Mouse (Mus musculus) adrenal gland, adult 8-10 months (tissue): ENCODE measurements around the gene Rprd2. TPM values are rescaled to one million over a fixed set of nuclear protein-coding genes. Genes with fewer than 3 reads are reported as not detected.
"Not testable (repeated sequence)": the region's sequence is repeated elsewhere in the genome, so short reads cannot be mapped to it uniquely, and the experiment has no call there.

Experiments used
- DNase-seq: peaks from one replicate; pipeline ENCODE4 v3.0.0; 2022
- total RNA-seq, 4 experiments: library from RNA; stranded (reverse); gene quantifications; 2 replicates each; pipeline ENCODE4 v1.2.4; 2022

Gene Rprd2
- total RNA-seq = 10 to 100 TPM; 57.2 to 70.5 (median 57.7) TPM

GRCm38 (mm10) chr3:95818571-95819288 lies at the start of gene Rprd2:
Gene Rprd2 (minus strand): TSS chr3:95818863.
- DNase-seq = peak; percentile 63

GRCm38 (mm10) chr3:95867408-95867807 lies 48.7 kb upstream of the Rprd2 start:
- no peak for DNase-seq

- DNase-seq = no peak
Measured at GRCm38 (mm10) chr3:95866071-95866470, 47.4 kb upstream of the Rprd2 start.

- no peak for DNase-seq
Measured at GRCm38 (mm10) chr3:95865571-95865970, 46.9 kb upstream of the Rprd2 start.

GRCm38 (mm10) chr3:95865050-95865449 lies 46.4 kb upstream of the Rprd2 start:
- DNase-seq = no peak

- no peak for DNase-seq
Measured at GRCm38 (mm10) chr3:95863578-95863977, 44.9 kb upstream of the Rprd2 start.

- peak; percentile 48 for DNase-seq
Measured at GRCm38 (mm10) chr3:95861796-95862195, 43.1 kb upstream of the Rprd2 start.

- no peak for DNase-seq
Measured at GRCm38 (mm10) chr3:95861216-95861615, 42.6 kb upstream of the Rprd2 start.

GRCm38 (mm10) chr3:95860323-95860722 lies 41.7 kb upstream of the Rprd2 start:
- no peak for DNase-seq

- not testable (repeated sequence) for DNase-seq
Measured at GRCm38 (mm10) chr3:95858278-95858677, 39.6 kb upstream of the Rprd2 start.

- not testable (repeated sequence) for DNase-seq
Measured at GRCm38 (mm10) chr3:95857050-95857449, 38.4 kb upstream of the Rprd2 start.

- no peak for DNase-seq
Measured at GRCm38 (mm10) chr3:95856115-95856514, 37.5 kb upstream of the Rprd2 start.

GRCm38 (mm10) chr3:95855502-95856089 lies 36.9 kb upstream of the Rprd2 start, which contains the start of gene Prpf3:
Gene Prpf3 (minus strand): TSS chr3:95855885.
- DNase-seq = peak; percentile 92

GRCm38 (mm10) chr3:95851317-95851716 lies 32.7 kb upstream of the Rprd2 start:
- no peak for DNase-seq

- DNase-seq = no peak
Measured at GRCm38 (mm10) chr3:95850611-95851010, 31.9 kb upstream of the Rprd2 start.

GRCm38 (mm10) chr3:95842503-95843214 lies 24.0 kb upstream of the Rprd2 start:
- DNase-seq = no peak

- DNase-seq = no peak
Measured at GRCm38 (mm10) chr3:95839250-95839649, 20.6 kb upstream of the Rprd2 start.

- DNase-seq = no peak
Measured at GRCm38 (mm10) chr3:95829053-95829452, 10.4 kb upstream of the Rprd2 start.

GRCm38 (mm10) chr3:95826275-95826674 lies 7.6 kb upstream of the Rprd2 start:
- no peak for DNase-seq

GRCm38 (mm10) chr3:95820046-95821010 lies 1.7 kb upstream of the Rprd2 start:
- DNase-seq = no peak

GRCm38 (mm10) chr3:95819351-95819985 lies 805 bp upstream of the Rprd2 start:
- DNase-seq = peak; percentile 100

- DNase-seq = peak; percentile 51
Measured at GRCm38 (mm10) chr3:95818026-95818511, 594 bp downstream of the Rprd2 start.
